8 mouse cellular contexts compared by ENCODE assay signal in genomic region chr1:58031160-58031769, GRCm38 (mm10). TPM values are rescaled to one million over a fixed set of nuclear protein-coding genes. Genes with fewer than 3 reads are reported as not detected.
DNase-seq lines count a peak whose midpoint lies in the region; ATAC-seq and TF ChIP-seq lines count a peak whose summit lies in the region.

No protein-coding gene starts in this region.

- no peaks in the 10 kb centered on the region for H3K79me2 ChIP-seq in heart, adult 2 months (replicated peaks; ENCODE audit: control insufficient read depth, insufficient read depth, low read length)

- no peak for TF ChIP-seq POLR2A in heart, adult 2 months (IDR thresholded peaks at IDR 0.05; ENCODE audit: insufficient read depth, low read depth, low read length)
- no peak for TF ChIP-seq POLR2A in small intestine, adult 2 months (IDR thresholded peaks at IDR 0.05; ENCODE audit: low read depth, low read length)

- TF ChIP-seq EP300 in heart, adult 2 months (IDR thresholded peaks at IDR 0.05; ENCODE audit: insufficient read depth, low read depth, low read length), result 0 out of 2 replicates have a peak, but pooled peaks have one; percentile 27

- H3K27me3 ChIP-seq in heart, adult 2 months (ENCODE audit: control insufficient read depth, insufficient read depth, low read length), result no peaks in the 10 kb centered on the region
- H3K27me3 ChIP-seq in heart, embryonic 12.5 days (replicated peaks), result no peaks in the 10 kb centered on the region; the same call in 1 of the 2 replicates
- no peaks in the 10 kb centered on the region for H3K27me3 ChIP-seq in small intestine, adult 2 months (ENCODE audit: control insufficient read depth, insufficient read depth, low read length)

- peak overlapping the region; percentile 93 for H3K27ac ChIP-seq in heart, adult 2 months
- no peak overlapping the region for H3K27ac ChIP-seq in heart, embryonic 12.5 days (ENCODE audit: poor library complexity, severe bottlenecking)
- H3K27ac ChIP-seq in small intestine, adult 2 months (ENCODE audit: insufficient read depth, low read depth, low read length), result no peak overlapping the region

- no peaks in the 10 kb centered on the region for H3K36me3 ChIP-seq in heart, adult 2 months (ENCODE audit: control insufficient read depth, insufficient read depth, low read length)
- no peaks in the 10 kb centered on the region for H3K36me3 ChIP-seq in heart, embryonic 12.5 days
- H3K36me3 ChIP-seq in small intestine, adult 2 months (ENCODE audit: control insufficient read depth, insufficient read depth, low read length), result no peaks in the 10 kb centered on the region

- H3K4me2 ChIP-seq in heart, embryonic 12.5 days, result no peak overlapping the region

- no peaks in the 10 kb centered on the region for H3K9me3 ChIP-seq in heart, embryonic 12.5 days (replicated peaks)

- peak overlapping the region; percentile 4; the same call in 1 of the 2 replicates for H3K4me3 ChIP-seq in heart, adult 2 months
- no peak overlapping the region for H3K4me3 ChIP-seq in heart, embryonic 12.5 days
- H3K4me3 ChIP-seq in small intestine, adult 2 months (ENCODE audit: low read depth, low read length), result no peak overlapping the region

- no peak overlapping the region for H3K9ac ChIP-seq in heart, adult 2 months (ENCODE audit: low read depth, low read length)
- H3K9ac ChIP-seq in heart, embryonic 12.5 days, result no peak overlapping the region

- WGBS in heart, adult 2 months, result 56% methylated on average over 10 of the region's 10 CpGs
- 59% methylated on average over 10 of the region's 10 CpGs for WGBS in heart, embryonic 12.5 days
- WGBS in small intestine, adult 2 months, result 61% methylated on average over 10 of the region's 10 CpGs

- H3K4me1 ChIP-seq in heart, adult 2 months (ENCODE audit: control insufficient read depth, insufficient read depth, low read length), result peaks cover 4% of the 10 kb centered on the region
- H3K4me1 ChIP-seq in heart, embryonic 12.5 days (replicated peaks), result peaks cover 36% of the 10 kb centered on the region
- H3K4me1 ChIP-seq in small intestine, adult 2 months (ENCODE audit: control insufficient read depth, insufficient read depth, insufficient read length, low read length), result no peaks in the 10 kb centered on the region

- peak; percentile 51 to 65 for DNase-seq in heart, adult 2 months
- DNase-seq in brain, adult 2 months (ENCODE audit: low read depth, low spot score), result peak; percentile 72
- peak; percentile 66 for DNase-seq in heart, postnatal 4 days
- peak; percentile 21 to 36 for DNase-seq in layer of hippocampus, adult 8-10 months (ENCODE audit: low spot score in 2 of 2)

- peak; percentile 83 for TF ChIP-seq CTCF in heart, adult 2 months (IDR thresholded peaks at IDR 0.05)
- peak; percentile 84; the same call in 1 of the 2 replicates for TF ChIP-seq CTCF in small intestine, adult 2 months (IDR thresholded peaks at IDR 0.05; ENCODE audit: extremely low read depth, insufficient read length, insufficient replicate concordance, low read depth, low read length)

- intact Hi-C loops in heart, adult 2 months (cut with DNase I), result loop anchor here (2.0 to 10.0 kb wide), 3 partner anchors 60 to 602 kb away; no protein-coding TSS in a partner anchor

- no peak for ATAC-seq in heart, embryonic 12.5 days (ENCODE audit: insufficient number of reproducible peaks, low FRiP score)
- 0 out of 2 replicates have a peak, but pooled peaks have one; percentile 64 for ATAC-seq in erythroid progenitor cell, adult 5-6 weeks (replicated peaks; ENCODE audit: low FRiP score, poor library complexity, severe bottlenecking)
- peak; percentile 75 for ATAC-seq in megakaryocyte progenitor cell, adult 5-6 weeks (replicated peaks; ENCODE audit: poor library complexity)

RNA-seq across cellular contexts. Expression of gene Aox1, which starts 1.5 kb away (rescaled TPM):
- 10 to 100 TPM in 1 of 2 experiments, 1 to 10 TPM in 1; 9.7 to 10.7 TPM for total RNA-seq in heart, adult 2 months (2021)
- 8.6 and 15.6 TPM in 2 replicates for polyA plus RNA-seq in heart, adult 2 months (2012; rRNA removed)
- polyA plus RNA-seq in heart, embryonic 12.5 days (2016; fragmentation: Nextera tagmentation; extraction: Ambion mirVana), result 0.23 and 0.36 TPM in 2 replicates
- 0.42 TPM in 1 of 2 replicates, not detected in the other for total RNA-seq in erythroid progenitor cell, adult 5-6 weeks (2015; ENCODE audit: low replicate concordance)
- total RNA-seq in erythroid progenitor cell, adult 5-6 weeks (2017; ENCODE audit: low replicate concordance), result 0.39 and 0.76 TPM in 2 replicates
- total RNA-seq in heart, postnatal 4 days (2021), result 1 to 10 TPM; 1.5 to 1.7 TPM
- total RNA-seq in layer of hippocampus, adult 8-10 months (2022), result 1 to 10 TPM; 4.9 to 7.4 (median 6.0) TPM
- not detected in 2 replicates for total RNA-seq in megakaryocyte progenitor cell, adult 5-6 weeks (2015)
- not detected in 2 replicates for total RNA-seq in megakaryocyte progenitor cell, adult 5-6 weeks (2017)
- 0.19 and 0.32 TPM in 2 replicates for polyA plus RNA-seq in small intestine, adult 2 months (2012; rRNA removed)

RNA-seq across cellular contexts. Expression of gene Kctd18, which starts 12.5 kb away (rescaled TPM):
- total RNA-seq in heart, adult 2 months (2021), result 1 to 10 TPM; 5.8 to 6.6 TPM
- 4.2 and 8.6 TPM in 2 replicates for polyA plus RNA-seq in heart, adult 2 months (2012; rRNA removed)
- polyA plus RNA-seq in heart, embryonic 12.5 days (2016; fragmentation: Nextera tagmentation; extraction: Ambion mirVana), result 11.2 and 11.3 TPM in 2 replicates
- 7.6 TPM in 1 of 2 replicates, not detected in the other for total RNA-seq in erythroid progenitor cell, adult 5-6 weeks (2015; ENCODE audit: low replicate concordance)
- 1.4 and 11.9 TPM in 2 replicates for total RNA-seq in erythroid progenitor cell, adult 5-6 weeks (2017; ENCODE audit: low replicate concordance)
- total RNA-seq in heart, postnatal 4 days (2021), result 10 to 100 TPM; 10.4 to 10.9 TPM
- total RNA-seq in layer of hippocampus, adult 8-10 months (2022), result 10 to 100 TPM; 19.3 to 22.8 (median 20.5) TPM
- total RNA-seq in megakaryocyte progenitor cell, adult 5-6 weeks (2015), result 9.5 and 9.6 TPM in 2 replicates
- 19.9 and 20.3 TPM in 2 replicates for total RNA-seq in megakaryocyte progenitor cell, adult 5-6 weeks (2017)
- polyA plus RNA-seq in small intestine, adult 2 months (2012; rRNA removed), result 0.44 and 1.5 TPM in 2 replicates

RNA-seq across cellular contexts. Expression of gene Sgo2a, which starts 35.5 kb away (rescaled TPM):
- 1 to 10 TPM; 3.5 to 4.2 TPM for total RNA-seq in heart, adult 2 months (2021)
- polyA plus RNA-seq in heart, adult 2 months (2012; rRNA removed), result 1.1 and 1.9 TPM in 2 replicates
- polyA plus RNA-seq in heart, embryonic 12.5 days (2016; fragmentation: Nextera tagmentation; extraction: Ambion mirVana), result 20.9 and 21.5 TPM in 2 replicates
- total RNA-seq in erythroid progenitor cell, adult 5-6 weeks (2015; ENCODE audit: low replicate concordance), result 72.1 and 89.7 TPM in 2 replicates
- 94.0 and 109 TPM in 2 replicates for total RNA-seq in erythroid progenitor cell, adult 5-6 weeks (2017; ENCODE audit: low replicate concordance)
- total RNA-seq in heart, postnatal 4 days (2021), result 10 to 100 TPM; 18.0 to 22.5 TPM
- total RNA-seq in layer of hippocampus, adult 8-10 months (2022), result under 1 TPM; 0.36 to 0.67 (median 0.40) TPM
- total RNA-seq in megakaryocyte progenitor cell, adult 5-6 weeks (2015), result 43.9 and 51.0 TPM in 2 replicates
- total RNA-seq in megakaryocyte progenitor cell, adult 5-6 weeks (2017), result 38.6 and 47.8 TPM in 2 replicates
- 0.17 and 0.37 TPM in 2 replicates for polyA plus RNA-seq in small intestine, adult 2 months (2012; rRNA removed)
